Mouse (Mus musculus) olfactory bulb, adult 2 months (tissue): ENCODE measurements around the gene Bbs12. TPM values are rescaled to one million over a fixed set of nuclear protein-coding genes. Genes with fewer than 3 reads are reported as not detected.

Experiments
- H3K27ac ChIP-seq: fragments of 200-500 bp; 2 replicates; pipeline ENCODE4 v1.5.1; 2012; ENCODE audit warnings: low read depth, low read length; ENCODE audit not compliant: insufficient read depth
- H3K4me1 ChIP-seq: fragments of 200-500 bp; 2 replicates; pipeline ENCODE4 v1.6.1; 2012; ENCODE audit warnings: low read length; ENCODE audit not compliant: control insufficient read depth, insufficient read depth
- H3K4me3 ChIP-seq: fragments of 200-500 bp; 2 replicates; pipeline ENCODE4 v1.5.1; 2012; ENCODE audit warnings: mild to moderate bottlenecking, low read depth, low read length, moderate library complexity; ENCODE audit not compliant: insufficient read depth
- CTCF ChIP-seq: fragments of 200-500 bp; IDR thresholded peaks from 2 replicates; pipeline ENCODE4 v1.5.1; 2012; ENCODE audit warnings: low read depth, mild to moderate bottlenecking, low read length, moderate library complexity; ENCODE audit not compliant: insufficient read depth
- POLR2A ChIP-seq: fragments of 200-500 bp; IDR thresholded peaks from 2 replicates; pipeline ENCODE4 v1.6.1; 2012; ENCODE audit warnings: mild to moderate bottlenecking, low read depth, low read length, moderate library complexity; ENCODE audit not compliant: insufficient read depth
- WGBS: fragments of 180-500 bp; shearing (Covaris S2); methylation state at CpG from one replicate; pipeline ENCODE4 v1.1.7; 2018; 5-methylcytosine and 5-hydroxymethylcytosine counted together
- polyA plus RNA-seq: library from polyadenylated mRNA; stranded (reverse); fragments of >200 nt; gene quantifications from 2 replicates; pipeline ENCODE4 v1.2.4, GENCODE M21; 2012; ENCODE audit warnings: low replicate concordance; ENCODE audit not compliant: missing spikeins, insufficient read depth, insufficient read length

Gene Bbs12
- polyA plus RNA-seq, 1 experiment, result not detected

- Histone ChIP-seq H3K4me1 (no peaks in the 10 kb centered on the region), H3K27ac (no peak overlapping the region), H3K4me3 (no peak overlapping the region)
- 69% methylated on average over 5 of the region's 5 CpGs for WGBS
- TF ChIP-seq CTCF (no peak), POLR2A (no peak)
Measured at GRCm38 (mm10) chr3:37341110-37341509, 28.8 kb downstream of the Bbs12 start.

- WGBS, result 82% methylated on average over 5 of the region's 5 CpGs
- no peak overlapping the region for H3K27ac ChIP-seq
- TF ChIP-seq CTCF (no peak), POLR2A (no peak)
Measured at GRCm38 (mm10) chr3:37342811-37343210, 30.5 kb downstream of the Bbs12 start.

GRCm38 (mm10) chr3:37347671-37348070 is 35.3 kb downstream of the Bbs12 start:
- no peak overlapping the region for H3K27ac ChIP-seq
- no peak for TF ChIP-seq CTCF
- TF ChIP-seq POLR2A, result no peak
- WGBS, result 45% methylated on average over 9 of the region's 9 CpGs
- peaks cover 10% of the 10 kb centered on the region; the same call in 1 of the 2 replicates for H3K4me1 ChIP-seq
- no peak overlapping the region for H3K4me3 ChIP-seq

More at GRCm38 (mm10) chr3:37342811-37343210, 30.5 kb downstream of the Bbs12 start:
- Histone ChIP-seq H3K4me3 (no peak overlapping the region), H3K4me1 (no peaks in the 10 kb centered on the region)

GRCm38 (mm10) chr3:37348221-37349165 is 36.1 kb downstream of the Bbs12 start, which contains the start of gene Fgf2:
Gene Fgf2 (plus strand): TSS chr3:37348346.
- no peak for TF ChIP-seq POLR2A
- no peak for TF ChIP-seq CTCF
- no peak within 1 kb of the TSS for H3K27ac ChIP-seq
- WGBS, result under 1% methylated on average over 75 of the region's 75 CpGs
- H3K4me1 ChIP-seq, result peaks cover 10% of the 10 kb centered on the region; the same call in 1 of the 2 replicates
- peak within 1 kb of the TSS; percentile 49 for H3K4me3 ChIP-seq

GRCm38 (mm10) chr3:37349166-37349548 is 36.8 kb downstream of the Bbs12 start:
- TF ChIP-seq CTCF (no peak), POLR2A (no peak)
- H3K4me3 ChIP-seq, result peak overlapping the region; percentile 49
- 17% methylated on average over 8 of the region's 8 CpGs for WGBS
- peaks cover 10% of the 10 kb centered on the region; the same call in 1 of the 2 replicates for H3K4me1 ChIP-seq
- H3K27ac ChIP-seq, result no peak overlapping the region

GRCm38 (mm10) chr3:37350386-37350785 is 38.0 kb downstream of the Bbs12 start:
- Histone ChIP-seq H3K27ac (no peak overlapping the region), H3K4me3 (no peak overlapping the region), H3K4me1 (peaks cover 10% of the 10 kb centered on the region; the same call in 1 of the 2 replicates)
- 78% methylated on average over 7 of the region's 7 CpGs for WGBS
- no peak for TF ChIP-seq POLR2A
- no peak for TF ChIP-seq CTCF

GRCm38 (mm10) chr3:37353951-37354481 is 41.7 kb downstream of the Bbs12 start:
- peaks cover 3% of the 10 kb centered on the region; the same call in 1 of the 2 replicates for H3K4me1 ChIP-seq
- TF ChIP-seq CTCF (no peak), POLR2A (no peak)
- no peak overlapping the region for H3K27ac ChIP-seq
- WGBS, result 90% methylated on average over 10 of the region's 10 CpGs
- no peak overlapping the region for H3K4me3 ChIP-seq

GRCm38 (mm10) chr3:37354737-37355136 is 42.4 kb downstream of the Bbs12 start:
- H3K27ac ChIP-seq, result no peak overlapping the region
- 72% methylated on average over 1 of the region's 1 CpGs for WGBS

GRCm38 (mm10) chr3:37360729-37361128 is 48.4 kb downstream of the Bbs12 start:
- WGBS, result 70% methylated on average over 9 of the region's 9 CpGs
- Histone ChIP-seq H3K27ac (no peak overlapping the region), H3K4me1 (no peaks in the 10 kb centered on the region), H3K4me3 (no peak overlapping the region)
- TF ChIP-seq POLR2A (no peak), CTCF (no peak)

More at GRCm38 (mm10) chr3:37354737-37355136, 42.4 kb downstream of the Bbs12 start:
- H3K4me1 ChIP-seq, result no peaks in the 10 kb centered on the region
- TF ChIP-seq CTCF (no peak), POLR2A (no peak)
- H3K4me3 ChIP-seq, result no peak overlapping the region
